Mouse (Mus musculus) ES-E14 (cell line): ENCODE measurements around the gene Nos1.
A peak's percentile ranks its signal among the peaks of the same experiment; 100 is the strongest.

Experiments used
- CHD2 ChIP-seq: IDR thresholded peaks from 2 replicates; pipeline ENCODE4 v1.6.1; 2014; ENCODE audit warnings: mild to moderate bottlenecking, low read depth, low read length, inconsistent platforms
- ZC3H11A ChIP-seq: IDR thresholded peaks from 2 replicates; pipeline ENCODE4 v1.6.1; 2012; ENCODE audit warnings: low read depth, mild to moderate bottlenecking, inconsistent platforms, low read length, borderline replicate concordance

GRCm38 (mm10) chr5:117932862-117933261 lies 152.0 kb downstream of the Nos1 start:
- TF ChIP-seq CHD2 (no peak), ZC3H11A (peak; percentile 43; the same call in 1 of the 2 replicates)
